Mouse (Mus musculus): Measurements from ENCODE around the gene Snx27.

The Snx27 gene

DNA sequence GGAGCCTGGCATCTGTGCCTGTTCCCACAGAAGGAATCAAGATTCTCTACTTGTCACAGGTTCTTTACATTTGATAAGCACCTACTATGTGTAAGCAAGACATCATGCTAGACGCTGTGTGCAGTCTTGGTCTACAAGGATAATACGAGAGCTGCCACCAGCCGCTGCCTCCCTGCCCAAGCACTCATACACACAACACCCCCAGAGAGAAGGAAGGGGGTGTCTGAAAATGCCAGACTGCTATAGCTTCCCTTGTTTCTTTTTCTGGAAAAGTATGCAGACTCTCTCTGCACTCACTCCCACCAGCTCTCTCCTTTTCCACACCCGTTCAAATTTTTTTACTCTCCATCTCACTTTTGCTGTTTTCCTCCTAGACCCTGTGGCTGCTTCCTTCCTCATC lies 105.1 kb downstream of the Snx27 start:
- in situ Hi-C loops (cut with MboI): no loop called here

DNA sequence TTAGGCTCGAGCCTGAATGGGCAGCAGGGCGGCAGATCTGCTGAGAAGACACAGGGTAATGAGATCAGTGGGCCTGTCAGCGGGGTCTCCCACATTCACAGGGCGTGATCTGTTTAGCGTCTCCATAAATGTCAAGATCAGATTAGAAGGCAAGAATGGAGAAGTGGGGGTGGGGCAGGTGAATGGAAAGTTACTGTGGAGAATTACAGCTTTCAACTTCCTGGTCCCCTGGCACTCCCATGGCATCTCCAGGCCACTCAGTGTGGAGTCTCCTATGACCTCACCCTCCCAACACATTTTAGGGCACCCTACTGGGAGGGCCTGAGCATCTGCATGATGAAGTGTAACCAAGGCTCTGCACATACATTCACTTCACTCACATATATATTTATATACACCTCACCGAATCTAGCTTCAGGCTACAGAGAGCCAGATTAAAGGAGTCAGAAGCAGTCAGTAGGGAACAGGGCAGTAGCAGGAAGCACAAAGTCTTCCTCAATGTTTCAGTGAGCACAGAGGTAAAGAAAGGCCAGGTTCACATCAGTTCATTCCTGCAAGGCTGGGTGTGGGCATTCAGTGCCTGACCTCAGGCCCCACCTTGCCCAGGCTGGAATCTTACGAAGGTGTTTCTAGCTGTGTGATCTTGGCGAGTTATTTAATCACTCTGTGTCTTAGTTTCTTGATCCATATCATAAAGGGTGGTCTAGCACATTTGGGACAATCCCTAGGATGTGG lies 106.0 kb downstream of the Snx27 start:
- in situ Hi-C loops (cut with MboI): no loop called here

DNA sequence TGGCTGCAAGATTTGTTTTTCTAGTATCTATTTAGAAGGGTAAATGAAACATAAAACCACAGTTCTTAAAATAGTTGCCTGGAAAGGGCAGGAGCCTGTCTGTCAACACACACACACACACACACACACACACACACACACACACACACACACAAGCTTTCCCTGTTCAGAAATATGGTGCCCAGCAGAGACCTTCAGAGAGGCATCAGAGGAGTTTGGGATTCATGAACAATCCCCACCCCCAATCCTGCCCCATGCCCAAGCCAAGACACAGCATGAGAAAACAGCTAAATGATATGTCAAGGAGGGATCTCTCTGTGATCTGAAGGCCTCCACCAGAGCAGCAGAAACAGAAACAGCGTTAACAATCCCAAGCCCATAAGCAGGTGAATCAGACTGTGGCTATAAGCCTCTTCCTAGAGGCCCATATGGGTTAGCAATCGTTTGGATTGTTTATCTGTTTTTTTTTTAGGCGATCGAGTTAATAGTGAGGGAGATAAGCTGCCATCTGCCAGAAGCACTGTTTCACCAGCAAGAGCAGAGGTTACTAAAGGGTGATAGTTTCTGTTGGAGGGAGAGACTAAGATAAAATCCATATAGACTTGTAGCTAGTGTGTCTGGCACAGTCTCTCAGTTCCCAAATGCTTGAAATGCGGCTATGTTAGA lies 108.8 kb downstream of the Snx27 start:
- in situ Hi-C loops (cut with MboI): no loop called here

DNA sequence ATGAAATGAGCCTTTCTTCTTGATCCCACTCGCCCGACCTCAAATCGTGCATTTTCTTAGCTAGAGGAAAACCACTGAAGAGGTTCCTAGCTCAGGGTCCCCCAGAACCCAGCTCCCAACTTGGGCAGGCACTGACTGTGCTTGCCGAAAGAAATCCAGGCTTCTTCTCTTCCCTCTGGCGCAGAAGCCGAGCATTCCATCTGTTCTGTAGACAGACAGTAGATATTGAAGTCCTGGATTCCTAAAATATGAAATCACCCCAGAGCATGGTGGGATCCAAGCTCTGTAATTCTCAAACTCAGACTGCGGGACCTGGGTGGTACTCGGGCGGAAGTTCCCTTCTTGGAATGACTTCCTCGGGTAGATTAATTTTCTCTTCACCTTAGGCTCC lies 109.4 kb downstream of the Snx27 start:
- in situ Hi-C loops (cut with MboI): no loop called here

DNA sequence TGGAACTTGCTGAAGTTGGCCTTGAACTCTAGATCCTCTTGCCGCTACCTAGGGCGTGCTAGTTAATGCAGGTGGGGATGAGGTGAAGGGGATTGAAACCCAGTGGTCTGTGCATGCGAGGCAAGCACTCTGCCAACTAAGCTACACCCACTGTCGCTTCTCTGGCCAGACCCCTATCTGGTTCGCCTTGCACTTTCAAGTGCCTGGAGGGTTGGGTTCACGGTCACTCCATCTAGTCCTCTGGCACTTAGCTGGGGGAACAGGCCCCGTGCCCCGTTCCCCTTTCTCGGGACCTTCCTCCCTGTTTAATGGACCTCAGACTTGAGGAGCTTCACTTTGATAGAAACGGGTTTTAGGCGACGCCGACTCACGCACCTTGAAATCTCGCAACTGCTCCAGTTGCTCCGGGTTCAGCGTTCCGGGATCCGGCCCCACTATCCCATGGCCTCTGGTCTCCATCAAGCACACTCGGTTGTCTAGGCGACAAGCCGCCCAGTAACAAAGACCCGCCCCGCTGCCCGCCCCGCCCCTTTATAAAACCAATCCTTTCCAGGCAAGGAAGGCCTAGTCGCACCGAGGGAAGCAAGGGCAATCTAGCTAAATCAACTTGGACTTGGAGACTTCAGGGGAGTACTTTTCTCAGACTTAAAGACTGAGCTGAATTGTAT lies 109.9 kb downstream of the Snx27 start:
- in situ Hi-C loops (cut with MboI): no loop called here

DNA sequence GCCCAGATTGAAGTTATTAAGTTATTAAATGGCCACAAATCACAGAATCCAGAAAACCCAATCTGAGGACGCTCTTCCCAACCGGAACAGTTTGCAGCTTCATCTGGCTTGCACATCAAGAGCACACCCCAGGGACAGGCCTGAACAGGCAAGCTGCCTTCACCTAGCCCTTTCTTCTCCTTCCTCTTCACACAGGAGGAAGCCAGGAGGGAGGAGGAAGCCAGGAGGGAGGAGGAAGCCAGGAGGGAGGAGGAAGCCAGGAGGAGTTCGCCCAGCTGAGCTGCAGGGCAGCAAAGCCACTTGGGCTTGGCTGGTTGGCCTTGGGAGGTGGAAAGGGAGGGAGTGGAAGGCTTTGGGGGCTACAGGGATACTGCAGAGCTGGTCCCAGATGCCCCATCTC lies 113.6 kb downstream of the Snx27 start:
- in situ Hi-C loops (cut with MboI): no loop called here

DNA sequence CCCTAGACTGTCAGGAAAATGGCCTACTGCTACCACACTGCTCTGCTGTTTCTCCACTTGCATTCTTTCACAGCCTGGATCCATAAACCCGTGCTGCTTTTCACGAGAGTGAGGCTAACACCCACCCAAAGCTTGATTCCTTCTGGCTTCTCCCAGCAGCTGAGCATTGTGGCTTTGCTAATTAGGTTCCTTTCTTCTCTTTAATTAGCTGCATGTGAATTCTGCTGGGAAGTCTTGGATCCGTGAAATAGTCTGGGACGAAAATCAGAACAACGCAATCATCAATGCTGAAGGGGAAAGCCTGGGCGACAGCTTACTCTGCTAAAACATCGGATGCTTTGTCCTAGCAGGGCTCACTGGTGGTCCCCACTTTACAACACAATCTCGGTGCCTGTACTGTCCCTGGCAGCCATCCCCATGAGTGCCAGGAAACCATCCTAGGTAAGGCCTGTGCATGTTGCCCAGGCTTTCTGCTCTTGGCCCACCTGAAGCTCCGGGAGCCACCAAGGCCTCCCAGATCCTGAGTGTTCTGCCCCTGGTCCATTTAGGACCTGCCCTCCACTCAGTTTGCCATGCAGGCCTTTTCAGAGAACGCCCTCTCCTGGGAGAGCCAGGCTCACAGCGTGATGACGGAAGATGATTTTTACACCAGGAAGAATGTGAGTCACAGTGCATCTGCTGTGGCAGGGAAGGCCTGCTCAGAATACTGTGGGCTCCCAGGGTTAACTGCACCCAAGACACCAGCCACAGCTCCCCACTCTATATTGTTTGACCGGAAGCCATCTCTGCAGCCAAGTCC lies 116.7 kb downstream of the Snx27 start:
- in situ Hi-C loops (cut with MboI): no loop called here

DNA sequence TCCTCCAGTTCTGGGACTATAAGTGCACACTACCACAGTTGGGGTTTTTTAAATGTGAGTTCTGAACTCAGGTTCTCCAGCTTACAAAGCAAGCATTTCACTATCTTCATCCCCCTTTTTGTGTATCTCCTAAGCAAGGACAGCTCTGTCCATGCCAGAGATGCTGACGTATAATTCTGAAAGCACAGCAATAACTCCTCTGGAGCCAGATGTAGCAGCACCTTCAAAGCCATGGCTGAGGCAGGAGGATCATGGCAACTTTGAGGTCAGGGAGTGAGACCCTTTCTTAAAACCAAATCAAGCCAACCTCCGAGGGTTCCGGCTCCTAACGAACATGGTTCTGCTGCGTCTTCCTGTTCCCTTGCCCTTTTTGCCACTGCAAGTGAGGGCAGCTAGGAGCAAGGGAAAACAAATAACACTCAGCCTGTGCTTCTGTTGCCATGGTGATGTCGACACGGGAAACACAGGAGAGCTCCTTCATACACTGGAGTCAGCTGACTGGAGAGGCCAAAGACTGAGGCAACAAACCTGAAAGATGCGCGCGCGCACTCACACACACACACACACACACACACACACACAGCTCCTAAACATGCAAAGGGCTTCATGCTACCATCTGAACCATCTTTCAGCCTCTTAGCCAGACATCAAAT lies 118.5 kb downstream of the Snx27 start:
- in situ Hi-C loops (cut with MboI): no loop called here

DNA sequence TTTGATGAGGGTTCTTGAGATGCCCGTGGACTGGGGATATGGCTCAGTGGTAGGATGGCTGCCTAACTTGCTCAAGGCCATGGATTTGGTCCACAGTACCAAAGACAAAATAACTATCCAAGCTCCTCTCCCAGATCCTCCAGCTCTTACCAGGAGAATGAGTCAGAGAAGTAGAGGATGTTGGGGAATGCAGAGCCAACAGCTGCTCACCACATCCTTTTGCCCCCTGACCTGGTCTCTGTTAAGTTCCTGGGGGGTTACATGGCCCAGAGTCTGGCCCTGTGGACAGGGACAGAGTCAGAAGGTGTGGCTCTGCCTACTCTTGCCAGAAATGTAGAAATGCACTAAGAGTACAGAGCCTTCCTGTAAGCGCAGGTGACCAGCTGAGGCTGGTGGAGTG lies 122.7 kb downstream of the Snx27 start:
- in situ Hi-C loops (cut with MboI): no loop called here

DNA sequence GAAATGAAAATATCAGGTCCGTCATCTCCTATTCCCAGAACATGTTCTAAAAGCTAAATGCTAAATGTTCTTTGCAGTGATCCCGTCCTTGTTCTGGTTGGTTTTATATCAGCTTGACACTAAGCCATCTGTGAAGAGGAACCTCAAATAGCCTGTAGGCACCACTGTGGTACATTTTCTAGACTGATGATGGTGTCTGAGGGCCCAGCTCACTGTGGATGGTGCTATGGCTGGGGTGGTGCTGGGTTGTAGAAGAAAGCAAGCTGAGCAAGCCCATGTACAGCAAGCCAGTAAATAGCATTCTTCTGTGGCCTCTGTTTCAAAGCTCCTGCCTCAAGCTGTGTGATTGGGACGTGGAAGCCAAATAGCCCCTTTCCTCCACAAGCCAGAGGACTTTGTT lies 125.5 kb downstream of the Snx27 start:
- in situ Hi-C loops (cut with MboI): no loop called here

DNA sequence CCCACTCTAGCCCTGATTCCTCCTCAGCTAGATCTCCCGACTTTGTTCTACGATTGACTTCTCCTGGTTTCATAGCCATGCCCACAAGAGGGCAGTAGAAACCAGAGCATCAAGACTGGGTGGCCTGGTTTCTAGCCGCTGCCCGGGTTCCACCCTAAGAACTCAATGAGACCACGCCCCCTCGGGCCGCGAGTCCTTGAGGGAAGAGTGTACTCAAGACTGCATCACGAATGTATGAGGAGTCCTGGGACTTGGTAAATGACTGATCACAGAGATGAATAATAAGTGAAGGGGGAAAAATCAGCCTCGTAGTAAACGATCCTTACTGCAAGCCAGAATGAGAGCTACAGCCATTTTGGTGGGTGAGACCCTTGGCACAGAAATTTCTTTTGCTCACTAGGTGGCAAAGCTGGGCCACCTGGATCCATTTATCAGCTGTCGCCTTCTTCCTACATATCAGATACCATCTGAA lies 126.0 kb downstream of the Snx27 start:
- in situ Hi-C loops (cut with MboI): no loop called here

DNA sequence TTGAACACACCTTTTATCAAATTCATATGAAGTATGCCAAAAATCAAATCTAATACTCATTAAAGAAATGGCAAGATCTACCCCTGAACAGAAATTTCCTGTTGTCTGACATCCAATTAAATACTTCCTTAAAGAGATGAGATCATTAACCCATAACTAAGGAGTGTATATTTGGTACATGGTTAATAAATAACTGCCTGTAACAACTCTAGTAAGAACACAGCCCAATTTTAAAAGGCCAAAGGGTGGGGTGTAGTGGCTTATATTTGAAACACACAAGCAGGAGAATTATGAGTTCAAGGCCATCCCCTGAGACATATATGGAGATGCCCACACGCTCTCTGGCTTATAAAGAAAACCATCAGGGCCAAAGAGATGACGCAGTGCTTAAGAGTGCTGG lies 133.1 kb downstream of the Snx27 start:
- in situ Hi-C loops (cut with MboI): no loop called here

Data from mature B cell (primary cell).